Mouse (Mus musculus) left cerebral cortex, adult 9 months (tissue): ENCODE data around the gene Arpp21.

Experiments
- DNase-seq, 2 experiments: peaks; one replicate each; pipeline ENCODE4 v3.0.0; 2022; ENCODE audit warnings: low spot score in 2 of 2

Gene Arpp21

DNA sequence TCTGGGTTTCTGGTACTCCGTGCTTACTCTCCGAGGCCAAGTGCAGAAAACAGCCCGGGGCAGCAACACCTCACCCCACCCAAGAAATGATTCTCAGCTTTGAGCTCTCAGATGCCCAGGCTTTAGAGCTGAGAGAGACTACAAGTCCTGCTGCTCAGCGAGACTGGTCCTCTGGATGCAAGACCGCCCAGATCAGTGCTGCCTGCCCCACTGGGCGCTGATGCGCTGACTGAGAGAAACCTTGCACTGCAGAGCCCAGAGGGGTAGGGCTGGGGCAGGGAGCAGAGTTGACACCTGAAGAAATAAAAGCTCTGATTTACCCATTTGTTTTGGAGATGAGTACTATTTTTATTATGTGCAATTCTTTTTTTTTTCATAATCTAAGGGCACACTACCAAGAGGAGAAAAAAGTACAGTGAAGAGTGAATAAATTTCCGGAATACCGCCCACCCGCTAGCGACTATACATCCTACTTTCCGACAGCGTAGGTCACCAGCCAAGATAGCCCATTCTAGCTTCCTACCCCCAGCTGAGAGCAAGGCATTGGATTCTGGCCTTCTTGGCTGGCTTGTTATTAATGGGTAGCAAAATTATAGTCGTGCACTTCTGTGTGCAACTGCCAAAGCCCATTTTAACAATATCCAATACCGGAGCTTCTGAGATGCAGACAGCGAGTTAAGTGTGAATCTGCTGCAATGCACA is at the start of gene Arpp21:
Gene Arpp21, minus strand, starts transcription at position 243 of the 702 bp plus-strand sequence.
- DNase-seq, result no peak

- peak; percentile 30 to 54 for DNase-seq
These were observed 36.8 kb upstream of the Arpp21 start for GRCm38 (mm10) chr9:112272426-112272969.

- no peak for DNase-seq
These were observed 29.4 kb upstream of the Arpp21 start for GRCm38 (mm10) chr9:112264982-112265641.

DNA sequence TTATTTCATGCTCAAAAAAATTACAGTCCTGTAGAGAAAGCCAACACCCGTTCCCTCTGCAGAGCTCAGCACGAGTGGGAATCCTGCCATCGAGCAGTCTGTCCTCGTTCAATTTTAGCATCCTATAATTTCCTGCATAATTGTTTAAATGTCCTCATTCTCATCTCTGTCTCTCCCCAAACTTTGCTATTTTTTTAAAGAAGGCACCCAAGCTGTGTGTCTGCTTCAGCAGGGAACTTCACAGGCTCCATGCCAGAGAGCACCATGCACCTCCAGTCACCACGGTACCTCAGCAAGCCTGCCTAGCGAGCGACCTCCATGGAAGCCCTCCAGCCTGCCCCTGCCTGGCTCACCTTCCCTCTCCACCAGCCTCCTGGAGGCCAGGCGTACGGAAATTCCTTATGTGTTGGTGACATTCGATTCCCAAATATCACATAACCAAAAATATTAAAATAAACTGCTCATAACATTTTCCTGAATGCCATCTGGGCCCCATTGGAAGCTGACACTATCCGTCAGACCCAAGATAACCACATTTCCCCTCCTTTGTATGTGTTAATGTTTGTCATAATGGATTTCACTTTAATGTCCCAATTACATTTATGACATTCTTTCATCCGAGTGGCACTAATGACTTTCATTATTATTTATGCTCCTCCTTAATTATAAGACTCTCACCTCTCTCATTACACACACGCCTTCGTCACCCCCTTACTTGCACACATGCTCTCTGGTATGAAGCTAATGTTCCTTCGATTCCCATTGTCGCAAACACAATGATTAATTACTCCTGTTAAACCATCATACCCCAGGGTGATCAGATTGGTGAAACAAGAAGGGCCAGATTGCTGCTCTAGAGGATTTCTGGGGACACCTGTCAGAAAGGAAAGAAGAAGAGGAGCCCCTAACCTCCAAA is 26.5 kb upstream of the Arpp21 start:
- peak; percentile 64 to 78 for DNase-seq

DNA sequence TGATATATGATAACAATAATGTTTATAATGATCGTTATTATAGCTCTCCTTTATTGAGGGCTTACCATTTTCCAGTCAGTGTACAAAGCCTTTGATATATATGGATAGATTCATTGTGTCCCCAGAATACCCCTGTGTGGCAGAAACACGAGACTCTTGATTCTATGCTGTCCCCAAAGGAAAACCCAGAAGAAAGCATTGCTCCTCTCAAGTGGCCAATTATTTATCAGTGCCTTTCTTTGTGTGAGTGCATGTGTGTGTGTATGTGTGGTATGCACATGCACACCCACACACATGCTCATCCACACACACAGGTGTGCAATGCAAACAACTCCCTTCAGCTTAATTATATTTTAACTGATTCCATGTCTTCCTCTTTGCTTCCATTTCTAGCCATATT is 25.8 kb upstream of the Arpp21 start:
- DNase-seq, result no peak

- DNase-seq, result no peak
These were observed 25.0 kb upstream of the Arpp21 start for GRCm38 (mm10) chr9:112260696-112261095.

- no peak for DNase-seq
These were observed 22.8 kb upstream of the Arpp21 start for GRCm38 (mm10) chr9:112258560-112258959.

DNA sequence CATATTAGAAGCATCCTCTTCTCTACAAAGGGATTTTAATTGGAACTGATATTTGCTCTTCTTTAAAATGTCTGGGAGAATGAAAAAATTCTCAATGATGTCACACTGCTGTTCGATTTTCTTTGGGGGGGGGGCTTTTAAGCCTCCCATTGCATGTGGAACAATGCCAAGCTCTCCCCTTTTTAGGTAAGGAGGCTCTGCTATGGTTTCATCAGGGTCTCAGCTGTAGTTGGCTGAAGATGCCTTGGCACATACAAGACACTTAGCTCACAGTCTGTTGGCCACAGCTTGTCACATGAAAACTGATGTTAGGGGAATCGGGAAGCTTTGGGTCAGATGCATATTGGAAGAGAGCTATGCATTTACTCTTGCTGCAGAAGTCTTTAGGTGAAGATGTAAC is 20.2 kb upstream of the Arpp21 start:
- no peak for DNase-seq

DNA sequence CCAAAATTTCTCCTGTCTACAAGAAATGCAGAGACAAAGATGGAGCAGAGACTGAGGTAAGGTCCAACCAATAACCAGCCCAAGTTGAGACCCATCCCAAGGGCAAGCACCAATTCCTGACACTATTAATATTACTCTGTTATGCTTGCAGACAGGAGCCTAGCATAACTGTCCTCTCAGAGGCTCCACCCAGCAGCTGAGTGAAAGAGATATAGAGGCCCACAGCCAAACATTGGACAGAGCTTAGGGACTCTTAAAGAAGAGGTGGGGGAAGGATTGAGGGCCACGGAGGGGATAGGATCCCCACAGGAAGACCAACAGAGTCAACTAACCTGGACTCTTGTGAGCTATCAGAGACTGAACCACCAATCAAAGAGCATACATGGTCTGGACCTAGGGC is 18.0 kb upstream of the Arpp21 start:
- DNase-seq, result no peak

DNA sequence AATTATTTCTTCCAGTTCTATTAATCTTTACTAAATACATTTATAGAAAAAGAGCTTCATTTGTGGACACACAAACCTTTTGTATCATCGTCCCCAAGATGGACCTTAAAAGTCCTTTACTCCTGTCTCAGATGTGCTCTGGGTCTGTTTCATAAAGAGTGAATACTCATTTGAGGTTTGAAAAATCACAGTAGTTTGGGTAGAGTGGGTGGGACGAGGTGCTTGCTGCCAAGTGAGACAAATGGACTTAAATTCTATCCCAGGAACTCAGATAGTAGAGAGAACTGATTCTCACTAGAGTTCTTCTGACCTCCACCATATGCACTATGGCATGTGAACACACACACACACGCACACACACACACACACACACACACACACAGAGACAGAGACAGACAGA is 16.1 kb upstream of the Arpp21 start:
- DNase-seq, result peak in 1 of 2 experiments; percentile 12

DNA sequence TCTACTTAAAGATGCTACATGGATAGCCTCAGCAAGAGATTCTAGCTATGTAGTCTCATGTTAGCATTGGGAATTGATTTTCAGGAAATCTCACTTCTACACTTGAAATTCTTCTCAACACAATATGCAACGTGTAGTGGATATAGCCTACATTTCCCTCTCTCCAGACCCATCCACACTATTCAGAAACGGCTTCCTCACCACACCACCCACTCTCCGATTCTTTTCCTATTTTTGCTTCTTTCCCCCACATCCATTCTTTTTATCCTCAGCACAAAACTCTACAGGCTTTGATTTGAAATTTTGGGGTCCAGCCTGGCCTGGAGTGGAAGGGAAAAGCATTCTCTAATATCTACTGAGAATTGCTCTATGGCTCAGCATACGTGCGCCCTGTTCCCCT is 15.6 kb upstream of the Arpp21 start:
- no peak for DNase-seq

- DNase-seq, result no peak
These were observed 14.0 kb upstream of the Arpp21 start for GRCm38 (mm10) chr9:112249753-112250152.

DNA sequence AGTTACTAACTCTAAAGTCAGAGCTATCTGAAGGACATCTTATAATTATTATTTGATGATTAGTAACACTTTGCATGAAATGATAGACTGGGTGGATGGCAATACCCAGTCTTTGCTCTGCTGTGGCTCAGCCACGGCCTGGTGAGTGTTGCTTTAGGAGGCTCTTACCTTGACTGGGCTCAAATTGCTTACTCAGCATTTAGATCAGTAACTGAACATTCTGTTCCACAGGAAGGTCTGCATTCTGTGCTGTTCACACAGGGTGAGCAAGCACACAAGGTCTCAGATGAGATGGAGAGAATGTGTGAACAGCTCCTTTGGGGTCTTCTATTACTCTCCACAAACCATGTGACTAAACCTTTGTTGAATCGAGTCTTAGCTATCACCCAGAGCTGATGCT is 11.4 kb upstream of the Arpp21 start:
- no peak for DNase-seq

GRCm38 (mm10) chr9:112238168-112238567 is 2.4 kb upstream of the Arpp21 start:
- no peak for DNase-seq

DNA sequence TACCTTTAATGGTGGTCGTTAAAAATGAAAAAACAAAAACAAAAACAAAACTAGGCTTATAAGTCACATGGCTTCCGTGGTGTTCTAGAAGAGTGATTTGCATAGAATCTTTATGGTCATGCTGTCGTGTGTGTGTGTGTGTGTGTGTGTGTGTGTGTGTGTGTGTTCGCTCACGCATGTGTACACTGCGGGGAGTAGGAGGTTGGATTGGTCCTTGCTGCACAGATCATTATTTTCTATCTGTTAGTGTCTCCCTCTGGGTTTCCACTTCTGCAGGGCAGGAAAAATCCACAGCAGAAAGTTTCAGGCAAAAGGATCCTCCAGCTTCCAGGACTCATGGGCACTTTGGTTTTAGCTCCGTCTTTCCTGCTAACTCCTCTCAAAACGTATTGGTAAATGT is 813 bp upstream of the Arpp21 start:
- no peak for DNase-seq

- DNase-seq, result peak in 1 of 2 experiments; percentile 75
These were observed 570 bp downstream of the Arpp21 start for GRCm38 (mm10) chr9:112235041-112235695.

GRCm38 (mm10) chr9:112234505-112235024 is 1.2 kb downstream of the Arpp21 start:
- no peak for DNase-seq

DNA sequence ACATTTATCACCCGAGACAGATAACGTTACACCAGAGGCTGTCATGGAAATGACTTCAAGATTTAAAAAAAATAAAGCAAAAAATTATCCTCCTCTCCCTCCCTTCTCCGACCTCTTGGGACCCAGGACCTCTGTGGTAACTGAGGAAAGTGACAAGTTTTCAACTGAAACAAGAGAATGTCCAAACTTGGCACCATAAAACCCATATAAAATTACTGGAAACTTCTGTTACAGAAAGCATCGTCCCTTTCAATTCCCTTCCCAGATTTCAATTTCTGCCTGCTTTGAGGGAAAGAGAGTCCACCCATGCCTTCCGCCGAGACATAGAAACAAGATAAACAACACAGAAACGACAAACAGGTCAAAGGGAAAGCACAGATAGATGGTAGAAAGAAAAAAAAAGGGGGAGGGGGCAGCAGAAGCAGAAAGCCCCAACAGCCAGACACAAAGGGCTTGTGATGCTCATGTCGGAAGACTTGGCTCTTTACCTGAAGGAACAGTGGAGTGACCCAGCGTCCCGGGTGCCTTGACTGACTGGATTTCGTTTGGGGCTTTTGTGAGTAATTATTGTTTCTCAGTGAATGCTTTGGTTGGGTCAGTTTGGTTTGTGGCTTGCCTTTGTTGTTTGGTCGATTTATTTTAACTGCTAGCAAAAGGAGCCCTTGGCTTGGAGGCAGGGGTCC is 1.8 kb downstream of the Arpp21 start:
- DNase-seq, result no peak

GRCm38 (mm10) chr9:112233378-112233777 is 2.4 kb downstream of the Arpp21 start:
- no peak for DNase-seq

GRCm38 (mm10) chr9:112231935-112232575 is 3.7 kb downstream of the Arpp21 start:
- DNase-seq, result no peak
